ENCODE assay signal across 17 mouse cellular contexts in genomic region chr16:30923899-30924298, GRCm38 (mm10).
"Had no signal": no experiment of that assay in that cellular context is flagged by ENCODE, and none has a peak within 500 bp of the region (broad histone marks: within the 10 kb centered on the region; RNA-seq: fewer than 3 reads in every experiment).

No protein-coding gene starts in this region.

- H3K4me3 ChIP-seq: neural tube, embryonic 12.5 days; neural tube, embryonic 13.5 days; neural tube, embryonic 15.5 days; stomach, embryonic 15.5 days had no signal

- H3K9ac ChIP-seq: neural tube, embryonic 12.5 days; neural tube, embryonic 13.5 days; neural tube, embryonic 15.5 days; stomach, embryonic 15.5 days had no signal

- H3K4me1 ChIP-seq: neural tube, embryonic 15.5 days; stomach, embryonic 15.5 days had no signal

- H3K9me3 ChIP-seq: neural tube, embryonic 12.5 days; neural tube, embryonic 13.5 days; neural tube, embryonic 15.5 days; stomach, embryonic 15.5 days had no signal

- DNase-seq: retina, postnatal 1 day; right cerebral cortex, adult 18-20 months; right cerebral cortex, postnatal 14 days; right cerebral cortex, postnatal 25 days; right cerebral cortex, postnatal 4 days; spleen, adult 18-20 months; thymus, adult 18-20 months; thymus, adult 2 months; thymus, postnatal 14 days; thymus, postnatal 25 days; thymus, postnatal 36 days; thymus, postnatal 4 days had no signal

- H3K4me2 ChIP-seq: neural tube, embryonic 12.5 days; neural tube, embryonic 13.5 days; neural tube, embryonic 15.5 days; stomach, embryonic 15.5 days had no signal

- H3K27me3 ChIP-seq: neural tube, embryonic 12.5 days; neural tube, embryonic 13.5 days; neural tube, embryonic 15.5 days; stomach, embryonic 15.5 days had no signal

- H3K36me3 ChIP-seq: neural tube, embryonic 12.5 days; neural tube, embryonic 13.5 days; neural tube, embryonic 15.5 days; stomach, embryonic 15.5 days had no signal

- H3K27ac ChIP-seq: neural tube, embryonic 12.5 days; neural tube, embryonic 13.5 days; neural tube, embryonic 15.5 days; stomach, embryonic 15.5 days; stomach, postnatal 0 days had no signal
